Mouse (Mus musculus): ENCODE measurements around the gene Gse1. TPM values are rescaled to one million over a fixed set of nuclear protein-coding genes. Genes with fewer than 3 reads are reported as not detected.

The Gse1 gene
- polyA plus RNA-seq, 1 experiment from 2014 or later = 17.8 TPM

DNA sequence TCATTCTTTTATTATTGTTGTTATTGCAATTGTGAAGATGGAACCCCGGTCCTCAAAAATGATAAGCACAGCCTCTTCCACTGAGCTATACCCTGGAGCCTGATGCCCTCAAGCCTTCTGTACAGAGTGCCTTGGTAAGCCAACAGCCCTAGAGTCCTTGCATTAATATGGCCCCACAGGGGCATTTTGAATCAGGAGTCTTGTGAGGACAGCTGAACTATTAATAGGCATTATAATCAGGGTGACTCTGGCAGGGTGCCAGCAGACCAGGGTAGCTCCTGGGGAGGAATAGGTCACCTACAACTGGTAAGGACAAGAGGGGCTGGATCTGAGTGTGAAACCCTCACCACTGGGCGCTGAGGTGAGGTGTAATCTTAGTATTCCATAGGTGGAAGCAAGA is 361.7 kb downstream of the Gse1 start:
- 60% methylated on average over 2 of the region's 2 CpGs for WGBS
- Histone ChIP-seq H3K4me3 (ENCODE audit: low read depth, low read length) (peak overlapping the region; percentile 31; the same call in 1 of the 2 replicates), H3K4me1 (replicated peaks; ENCODE audit: control insufficient read depth, insufficient read depth, low read length) (peaks cover 5% of the 10 kb centered on the region; the same call in 1 of the 2 replicates), H3K9ac (ENCODE audit: low read depth, low read length) (peak overlapping the region; percentile 20; the same call in 1 of the 2 replicates), H3K27ac (ENCODE audit: low read depth, low read length) (no peak overlapping the region), H3K27me3 (ENCODE audit: control insufficient read depth, insufficient read depth, low read length) (no peaks in the 10 kb centered on the region), H3K36me3 (ENCODE audit: control insufficient read depth, insufficient read depth, low read length) (no peaks in the 10 kb centered on the region), H3K9me3 (ENCODE audit: control insufficient read depth, low read length) (no peaks in the 10 kb centered on the region), H3K4me2 (replicated peaks; ENCODE audit: low read depth, low read length) (peak overlapping the region; percentile 49)
- ATAC-seq (ENCODE audit: low FRiP score) (no peak), DNase-seq (ENCODE audit: low spot score) (no peak)

DNA sequence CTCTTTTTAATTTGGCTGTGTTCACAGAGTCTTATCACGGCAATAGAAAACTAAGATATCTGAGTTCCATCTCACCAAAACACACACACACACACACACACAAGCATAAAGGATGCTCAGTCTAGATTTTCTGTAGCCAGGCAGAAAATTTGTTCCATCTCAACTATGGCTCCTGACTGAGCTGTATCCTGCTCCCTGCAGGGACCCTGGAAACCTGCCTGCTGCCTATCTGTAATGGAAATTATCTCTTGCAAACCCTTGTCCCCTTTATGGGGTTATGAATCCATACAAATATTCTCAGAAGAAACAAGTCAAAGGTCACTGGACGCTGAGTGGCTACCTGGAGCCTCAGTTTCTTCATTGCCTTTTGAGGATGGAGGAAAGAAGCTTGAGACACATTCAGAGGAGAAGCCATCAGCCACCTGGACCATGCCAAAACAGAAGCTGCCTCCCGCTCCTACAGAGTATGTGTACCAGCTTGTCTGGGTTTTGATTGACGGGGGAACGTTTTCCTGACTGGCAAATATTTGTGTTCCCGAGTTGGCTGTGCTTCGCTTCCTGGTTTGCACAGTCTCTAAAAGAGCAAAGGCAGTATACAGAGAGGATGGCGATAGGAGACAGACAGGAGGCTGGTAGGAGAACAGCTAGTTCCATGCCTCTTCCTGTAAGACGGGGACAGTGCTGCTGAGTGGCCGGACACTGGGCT is 363.5 kb downstream of the Gse1 start:
- Histone ChIP-seq H3K9me3 (ENCODE audit: control insufficient read depth, low read length) (no peaks in the 10 kb centered on the region), H3K36me3 (ENCODE audit: control insufficient read depth, insufficient read depth, low read length) (no peaks in the 10 kb centered on the region), H3K27me3 (ENCODE audit: control insufficient read depth, insufficient read depth, low read length) (no peaks in the 10 kb centered on the region), H3K4me1 (replicated peaks; ENCODE audit: control insufficient read depth, insufficient read depth, low read length) (peaks cover 5% of the 10 kb centered on the region; the same call in 1 of the 2 replicates), H3K27ac (ENCODE audit: low read depth, low read length) (no peak overlapping the region), H3K4me3 (ENCODE audit: low read depth, low read length) (no peak overlapping the region), H3K9ac (ENCODE audit: low read depth, low read length) (no peak overlapping the region), H3K4me2 (replicated peaks; ENCODE audit: low read depth, low read length) (no peak overlapping the region)
- no peak for ATAC-seq (ENCODE audit: low FRiP score)
- 79% methylated on average over 10 of the region's 10 CpGs for WGBS
- no peak for DNase-seq (ENCODE audit: low spot score)

DNA sequence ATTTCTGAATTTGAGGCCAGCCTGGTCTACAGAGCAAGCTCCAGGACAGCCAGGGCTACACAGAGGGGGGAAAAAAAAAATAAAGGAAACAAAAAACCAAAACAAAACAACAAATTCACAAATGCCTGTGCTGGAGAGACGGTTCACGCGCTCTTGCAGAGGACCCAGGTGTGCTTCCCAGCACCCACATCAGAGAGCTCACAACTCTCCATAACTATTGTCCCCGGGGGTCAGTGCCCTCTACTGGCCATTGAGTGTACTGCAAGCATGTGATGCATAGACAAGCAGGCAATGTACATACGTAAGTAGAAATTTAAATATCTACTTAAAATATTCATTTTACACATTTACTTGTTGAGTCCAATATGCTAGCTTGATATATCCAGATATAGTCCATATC is 366.3 kb downstream of the Gse1 start:
- no peak for DNase-seq (ENCODE audit: low spot score)
- Histone ChIP-seq H3K36me3 (ENCODE audit: control insufficient read depth, insufficient read depth, low read length) (no peaks in the 10 kb centered on the region), H3K27me3 (ENCODE audit: control insufficient read depth, insufficient read depth, low read length) (no peaks in the 10 kb centered on the region), H3K9me3 (ENCODE audit: control insufficient read depth, low read length) (no peaks in the 10 kb centered on the region), H3K4me3 (ENCODE audit: low read depth, low read length) (no peak overlapping the region), H3K4me2 (replicated peaks; ENCODE audit: low read depth, low read length) (no peak overlapping the region), H3K9ac (ENCODE audit: low read depth, low read length) (no peak overlapping the region), H3K27ac (ENCODE audit: low read depth, low read length) (no peak overlapping the region), H3K4me1 (replicated peaks; ENCODE audit: control insufficient read depth, insufficient read depth, low read length) (peaks cover 4% of the 10 kb centered on the region; the same call in 1 of the 2 replicates)
- no peak for ATAC-seq (ENCODE audit: low FRiP score)
- 87% methylated on average over 5 of the region's 5 CpGs for WGBS

DNA sequence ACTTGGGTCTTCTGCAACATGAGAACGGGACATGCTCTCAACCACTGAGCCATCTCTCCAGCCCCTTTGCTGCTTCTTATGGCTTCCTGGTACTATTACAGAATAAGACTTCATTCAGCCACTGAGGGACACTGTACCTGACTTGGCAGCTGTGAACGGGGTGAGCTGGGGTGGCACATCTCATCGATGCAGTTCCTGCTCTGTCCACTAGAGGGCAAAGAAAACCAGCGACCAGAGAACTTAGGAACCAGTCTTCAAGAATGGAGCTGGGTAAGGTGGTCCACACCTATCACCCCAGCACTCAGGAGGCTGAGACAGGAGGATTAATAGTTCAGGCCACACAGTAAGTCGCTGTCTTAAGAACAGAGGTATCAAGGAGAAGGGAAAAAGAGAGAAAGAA is 367.7 kb downstream of the Gse1 start:
- Histone ChIP-seq H3K27me3 (ENCODE audit: control insufficient read depth, insufficient read depth, low read length) (no peaks in the 10 kb centered on the region), H3K9me3 (ENCODE audit: control insufficient read depth, low read length) (no peaks in the 10 kb centered on the region), H3K9ac (ENCODE audit: low read depth, low read length) (no peak overlapping the region), H3K36me3 (ENCODE audit: control insufficient read depth, insufficient read depth, low read length) (no peaks in the 10 kb centered on the region), H3K4me3 (ENCODE audit: low read depth, low read length) (no peak overlapping the region), H3K4me1 (replicated peaks; ENCODE audit: control insufficient read depth, insufficient read depth, low read length) (0 out of 2 replicates have a peak, but pooled peaks cover 2% of the 10 kb centered on the region), H3K27ac (ENCODE audit: low read depth, low read length) (no peak overlapping the region), H3K4me2 (replicated peaks; ENCODE audit: low read depth, low read length) (no peak overlapping the region)
- DNase-seq (ENCODE audit: low spot score) (peak; percentile 85), ATAC-seq (ENCODE audit: low FRiP score) (no peak)
- 8% methylated on average over 5 of the region's 5 CpGs for WGBS

DNA sequence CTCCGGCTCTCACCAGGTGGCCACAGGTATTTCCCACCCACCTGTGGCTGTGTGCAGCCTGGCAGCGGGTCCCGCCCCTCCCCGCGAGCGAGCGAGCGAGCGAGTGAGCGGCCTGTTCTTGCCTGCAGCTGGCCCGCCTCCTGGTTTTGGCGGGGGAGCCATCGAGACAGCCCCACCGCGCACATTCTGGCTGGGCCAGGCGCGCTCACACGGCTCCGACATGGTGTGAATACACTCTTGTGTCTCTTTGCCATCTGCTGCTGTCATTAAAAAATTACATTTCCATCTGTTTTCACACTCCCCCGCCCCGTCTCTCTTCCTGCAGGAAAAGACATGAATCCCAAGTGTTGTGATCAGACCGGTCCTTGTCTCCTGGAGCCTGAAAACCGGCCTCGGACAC is 370.3 kb downstream of the Gse1 start:
- ATAC-seq (ENCODE audit: low FRiP score) (no peak), DNase-seq (ENCODE audit: low spot score) (no peak)
- H3K4me2 ChIP-seq (replicated peaks; ENCODE audit: low read depth, low read length) = no peak overlapping the region
- peaks cover 4% of the 10 kb centered on the region; the same call in 1 of the 2 replicates for H3K4me1 ChIP-seq (replicated peaks; ENCODE audit: control insufficient read depth, insufficient read depth, low read length)
- H3K9me3 ChIP-seq (ENCODE audit: control insufficient read depth, low read length) = no peaks in the 10 kb centered on the region
- H3K27me3 ChIP-seq (ENCODE audit: control insufficient read depth, insufficient read depth, low read length) = no peaks in the 10 kb centered on the region
- H3K4me3 ChIP-seq (ENCODE audit: low read depth, low read length) = no peak overlapping the region
- H3K36me3 ChIP-seq (ENCODE audit: control insufficient read depth, insufficient read depth, low read length) = no peaks in the 10 kb centered on the region
- 26% methylated on average over 24 of the region's 24 CpGs for WGBS
- no peak overlapping the region for H3K27ac ChIP-seq (ENCODE audit: low read depth, low read length)
- no peak overlapping the region for H3K9ac ChIP-seq (ENCODE audit: low read depth, low read length)

DNA sequence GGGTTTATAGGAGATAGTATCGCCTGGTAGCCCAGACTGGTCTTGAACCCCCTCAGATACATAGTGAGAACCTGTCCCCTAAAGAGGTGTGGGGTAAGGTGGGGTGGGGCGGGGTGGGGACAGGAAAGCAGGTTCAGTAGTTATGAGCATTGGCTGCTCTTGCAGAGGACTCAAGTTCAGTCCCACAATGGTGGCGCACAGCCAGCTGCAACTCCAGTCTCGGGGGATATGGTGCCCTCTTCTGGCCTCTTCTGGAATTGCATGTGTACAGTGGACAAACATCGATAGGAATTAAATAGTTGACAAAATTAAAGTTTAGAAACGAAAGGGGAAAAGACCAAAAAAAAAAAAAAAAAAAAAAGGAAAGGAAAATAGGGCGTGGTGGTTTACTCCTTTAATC is 371.2 kb downstream of the Gse1 start:
- no peak overlapping the region for H3K9ac ChIP-seq (ENCODE audit: low read depth, low read length)
- H3K4me3 ChIP-seq (ENCODE audit: low read depth, low read length) = no peak overlapping the region
- ATAC-seq (ENCODE audit: low FRiP score) (no peak), DNase-seq (ENCODE audit: low spot score) (peak; percentile 73)
- H3K9me3 ChIP-seq (ENCODE audit: control insufficient read depth, low read length) = no peaks in the 10 kb centered on the region
- WGBS = 55% methylated on average over 7 of the region's 7 CpGs
- H3K27me3 ChIP-seq (ENCODE audit: control insufficient read depth, insufficient read depth, low read length) = no peaks in the 10 kb centered on the region
- H3K4me1 ChIP-seq (replicated peaks; ENCODE audit: control insufficient read depth, insufficient read depth, low read length) = peaks cover 4% of the 10 kb centered on the region; the same call in 1 of the 2 replicates
- H3K36me3 ChIP-seq (ENCODE audit: control insufficient read depth, insufficient read depth, low read length) = no peaks in the 10 kb centered on the region
- no peak overlapping the region for H3K4me2 ChIP-seq (replicated peaks; ENCODE audit: low read depth, low read length)
- no peak overlapping the region for H3K27ac ChIP-seq (ENCODE audit: low read depth, low read length)

DNA sequence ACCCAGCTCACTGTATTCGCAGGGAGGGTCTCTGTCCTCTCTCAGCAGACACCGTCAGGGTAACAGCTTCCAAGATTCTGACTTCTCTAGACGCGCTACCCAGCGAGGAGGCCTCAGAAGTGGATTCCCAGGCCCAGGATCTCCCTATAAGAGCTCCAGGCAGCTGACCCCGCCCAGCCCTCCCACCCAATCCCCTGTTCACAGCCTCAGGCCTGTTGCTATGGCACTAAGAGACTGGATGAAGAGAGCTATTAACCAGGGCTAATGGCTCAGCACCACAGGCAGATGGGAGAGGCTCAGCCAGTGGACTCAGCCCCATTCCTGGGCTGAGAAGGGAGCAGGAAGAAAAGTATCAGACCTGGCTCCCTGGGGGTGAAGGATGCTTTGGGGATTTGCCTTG is 374.4 kb downstream of the Gse1 start:
- no peaks in the 10 kb centered on the region for H3K36me3 ChIP-seq (ENCODE audit: control insufficient read depth, insufficient read depth, low read length)
- H3K4me2 ChIP-seq (replicated peaks; ENCODE audit: low read depth, low read length) = no peak overlapping the region
- 43% methylated on average over 6 of the region's 6 CpGs for WGBS
- no peak overlapping the region for H3K4me3 ChIP-seq (ENCODE audit: low read depth, low read length)
- H3K27ac ChIP-seq (ENCODE audit: low read depth, low read length) = 0 out of 2 replicates have a peak overlapping the region, but pooled peaks have one; percentile 11
- H3K9ac ChIP-seq (ENCODE audit: low read depth, low read length) = no peak overlapping the region
- H3K4me1 ChIP-seq (replicated peaks; ENCODE audit: control insufficient read depth, insufficient read depth, low read length) = peaks cover 4% of the 10 kb centered on the region; the same call in 1 of the 2 replicates
- DNase-seq (ENCODE audit: low spot score) = peak; percentile 44
- H3K9me3 ChIP-seq (ENCODE audit: control insufficient read depth, low read length) = no peaks in the 10 kb centered on the region
- ATAC-seq (ENCODE audit: low FRiP score) = 0 out of 2 replicates have a peak, but pooled peaks have one; percentile 43
- no peaks in the 10 kb centered on the region for H3K27me3 ChIP-seq (ENCODE audit: control insufficient read depth, insufficient read depth, low read length)

DNA sequence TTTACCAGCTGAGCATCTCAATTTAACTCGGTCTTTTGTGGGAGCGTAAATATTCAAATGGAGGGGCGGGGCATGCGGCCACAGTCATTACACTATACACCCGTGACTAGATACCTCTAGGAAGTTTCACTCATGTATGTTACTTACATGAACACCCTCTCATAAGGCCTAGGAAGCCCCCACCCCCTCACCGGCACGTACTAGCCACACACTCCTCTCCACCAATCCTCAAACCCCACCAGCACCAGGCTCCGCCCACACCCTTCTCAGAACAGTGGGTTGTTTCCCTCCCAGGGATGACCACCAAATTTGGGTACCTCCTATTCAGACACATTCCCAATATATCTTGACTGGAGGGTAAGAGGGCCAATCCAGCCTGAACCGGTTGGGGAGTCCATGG is 379.2 kb downstream of the Gse1 start:
- H3K36me3 ChIP-seq (ENCODE audit: control insufficient read depth, insufficient read depth, low read length) = no peaks in the 10 kb centered on the region
- no peak overlapping the region for H3K4me2 ChIP-seq (replicated peaks; ENCODE audit: low read depth, low read length)
- no peak overlapping the region for H3K27ac ChIP-seq (ENCODE audit: low read depth, low read length)
- ATAC-seq (ENCODE audit: low FRiP score) = peak; percentile 65; the same call in 1 of the 2 replicates
- 0 out of 2 replicates have a peak, but pooled peaks cover 4% of the 10 kb centered on the region for H3K27me3 ChIP-seq (ENCODE audit: control insufficient read depth, insufficient read depth, low read length)
- no peak overlapping the region for H3K9ac ChIP-seq (ENCODE audit: low read depth, low read length)
- DNase-seq (ENCODE audit: low spot score) = no peak
- no peaks in the 10 kb centered on the region for H3K9me3 ChIP-seq (ENCODE audit: control insufficient read depth, low read length)
- peaks cover 3% of the 10 kb centered on the region; the same call in 1 of the 2 replicates for H3K4me1 ChIP-seq (replicated peaks; ENCODE audit: control insufficient read depth, insufficient read depth, low read length)
- whole genome bisulfite sequencing = 88% methylated on average over 9 of the region's 9 CpGs
- H3K4me3 ChIP-seq (ENCODE audit: low read depth, low read length) = no peak overlapping the region

DNA sequence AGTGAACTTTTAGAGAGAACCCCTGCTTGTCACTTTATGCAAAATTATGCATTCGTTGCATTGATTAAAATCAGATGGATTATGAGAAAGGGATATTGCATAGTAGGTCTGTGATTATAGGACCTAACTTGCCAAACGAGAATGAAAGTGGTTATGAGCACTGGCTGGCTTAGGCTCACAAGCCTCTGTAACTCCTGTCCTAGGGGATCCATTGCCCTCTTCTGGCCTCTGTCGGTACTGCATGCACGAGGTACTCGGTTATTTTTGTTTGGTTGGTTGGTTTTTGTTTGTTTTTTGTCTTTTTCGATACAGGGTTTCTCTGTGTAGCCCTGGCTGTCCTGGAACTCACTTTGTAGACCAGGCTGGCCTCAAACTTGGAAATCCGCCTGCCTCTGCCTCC is 379.6 kb downstream of the Gse1 start:
- DNase-seq (ENCODE audit: low spot score) (peak; percentile 84), ATAC-seq (ENCODE audit: low FRiP score) (peak; percentile 60; the same call in 1 of the 2 replicates)
- Histone ChIP-seq H3K27me3 (ENCODE audit: control insufficient read depth, insufficient read depth, low read length) (0 out of 2 replicates have a peak, but pooled peaks cover 4% of the 10 kb centered on the region), H3K4me3 (ENCODE audit: low read depth, low read length) (no peak overlapping the region), H3K9me3 (ENCODE audit: control insufficient read depth, low read length) (no peaks in the 10 kb centered on the region), H3K9ac (ENCODE audit: low read depth, low read length) (no peak overlapping the region), H3K4me2 (replicated peaks; ENCODE audit: low read depth, low read length) (no peak overlapping the region), H3K27ac (ENCODE audit: low read depth, low read length) (no peak overlapping the region), H3K4me1 (replicated peaks; ENCODE audit: control insufficient read depth, insufficient read depth, low read length) (0 out of 2 replicates have a peak, but pooled peaks cover under 1% of the 10 kb centered on the region), H3K36me3 (ENCODE audit: control insufficient read depth, insufficient read depth, low read length) (no peaks in the 10 kb centered on the region)
- WGBS = 13% methylated on average over 7 of the region's 7 CpGs

Data from hindbrain, embryonic 11.5 days (tissue).